Mouse (Mus musculus) thymus, adult 2 months (tissue): Measurements from ENCODE around the gene Atn1.
"Not testable (repeated sequence)": the region's sequence is repeated elsewhere in the genome, so short reads cannot be mapped to it uniquely, and the experiment has no call there.

Experiments used
- CTCF ChIP-seq: fragments of 200-500 bp; IDR thresholded peaks from 2 replicates; pipeline ENCODE4 v1.5.1; 2012; ENCODE audit warnings: mild to moderate bottlenecking, control low read depth, low read length, moderate library complexity, borderline replicate concordance; ENCODE audit not compliant: control insufficient read depth, poor library complexity, insufficient read depth; ENCODE audit errors: extremely low read depth
- POLR2A ChIP-seq: fragments of 200-500 bp; IDR thresholded peaks from 2 replicates; pipeline ENCODE4 v1.6.1; 2012; ENCODE audit warnings: mild to moderate bottlenecking, low read length, control low read depth, moderate library complexity; ENCODE audit not compliant: control insufficient read depth, poor library complexity, insufficient read depth; ENCODE audit errors: extremely low read depth

- not testable (repeated sequence) for TF ChIP-seq CTCF, POLR2A
Observed at GRCm38 (mm10) chr6:124803691-124804090, 47.4 kb upstream of the Atn1 start.
